Mouse (Mus musculus) heart, postnatal 4 days (tissue): ENCODE results near the gene Popdc3. TPM values are rescaled to one million over a fixed set of nuclear protein-coding genes. Genes with fewer than 3 reads are reported as not detected.
"Not testable (repeated sequence)": the region's sequence is repeated elsewhere in the genome, so short reads cannot be mapped to it uniquely, and the experiment has no call there.

Experiments
- DNase-seq: peaks from one replicate; pipeline ENCODE4 v3.0.0; 2021
- total RNA-seq, 2 experiments: library from RNA; stranded (reverse); gene quantifications; 2 replicates each; pipeline ENCODE4 v1.2.3; 2021

Popdc3 gene
- total RNA-seq, result 10 to 100 TPM; 35.3 to 39.5 TPM

GRCm38 (mm10) chr10:45177798-45178197 lies at the start of gene Popdc3:
Gene Popdc3, plus strand, starts transcription at chr10:45178098.
- DNase-seq, result not testable (repeated sequence)

DNA sequence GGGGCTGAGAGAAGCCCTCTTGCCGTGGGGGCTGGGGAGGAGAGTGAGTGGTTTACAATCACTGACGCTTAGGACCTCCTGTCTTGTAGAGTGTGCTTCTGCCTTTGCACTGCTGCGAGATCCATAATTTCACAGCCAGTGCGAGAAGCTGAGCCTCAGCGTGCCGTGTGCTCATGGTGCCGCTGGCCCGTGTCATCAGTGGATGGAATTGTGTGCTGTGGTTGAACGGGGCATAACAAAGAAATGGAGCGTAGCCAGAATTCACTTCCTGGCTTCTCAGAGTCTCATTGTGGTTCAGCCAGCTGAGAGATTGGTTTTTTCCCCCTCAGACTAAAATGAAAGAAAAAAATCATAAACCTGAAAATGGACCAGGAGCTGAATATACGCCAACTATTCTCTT lies 48.8 kb upstream of the Popdc3 start:
- DNase-seq, result peak; percentile 26

GRCm38 (mm10) chr10:45130004-45130403 lies 47.9 kb upstream of the Popdc3 start:
- DNase-seq, result peak; percentile 28

DNA sequence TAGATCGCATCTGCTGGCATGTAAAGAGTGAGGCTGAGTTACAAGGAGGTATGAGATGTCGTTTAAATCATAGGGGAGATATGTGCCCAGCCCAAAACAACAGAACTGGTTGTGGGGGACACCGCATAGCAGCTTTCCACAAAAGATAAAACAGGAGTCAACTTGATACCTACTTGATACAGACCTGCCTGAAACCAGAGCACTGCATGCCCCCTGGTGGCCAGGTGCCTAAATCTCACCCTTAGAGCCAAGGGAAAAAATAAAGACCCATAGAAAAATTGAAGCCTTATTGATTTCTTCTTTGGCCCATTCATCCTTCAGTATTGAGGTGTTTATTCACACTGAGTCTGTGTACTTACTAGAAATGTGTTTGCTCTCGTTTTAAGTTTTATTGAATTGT lies 45.5 kb upstream of the Popdc3 start:
- DNase-seq, result peak; percentile 51

- DNase-seq, result no peak
These were observed 41.1 kb upstream of the Popdc3 start for GRCm38 (mm10) chr10:45136806-45137205.

DNA sequence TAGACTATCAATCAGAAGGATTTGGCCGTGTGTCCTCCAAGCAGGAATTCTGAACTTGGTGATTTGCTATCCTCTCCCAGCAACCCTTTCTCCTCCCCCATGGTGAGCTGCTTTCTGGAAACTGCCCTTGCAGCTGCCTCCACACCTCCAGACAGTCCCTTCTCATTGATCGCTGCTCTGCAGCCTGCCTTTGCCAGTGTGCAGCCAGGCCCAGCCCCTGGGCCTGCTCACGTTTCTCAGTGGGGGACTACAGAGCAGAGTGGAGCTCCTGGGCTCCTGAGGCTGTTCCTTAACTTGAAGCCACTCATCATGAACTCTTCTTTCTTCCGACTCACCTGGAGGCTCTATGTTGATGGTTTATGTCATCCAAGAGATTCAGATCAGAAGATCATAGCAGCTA lies 38.0 kb upstream of the Popdc3 start:
- no peak for DNase-seq

DNA sequence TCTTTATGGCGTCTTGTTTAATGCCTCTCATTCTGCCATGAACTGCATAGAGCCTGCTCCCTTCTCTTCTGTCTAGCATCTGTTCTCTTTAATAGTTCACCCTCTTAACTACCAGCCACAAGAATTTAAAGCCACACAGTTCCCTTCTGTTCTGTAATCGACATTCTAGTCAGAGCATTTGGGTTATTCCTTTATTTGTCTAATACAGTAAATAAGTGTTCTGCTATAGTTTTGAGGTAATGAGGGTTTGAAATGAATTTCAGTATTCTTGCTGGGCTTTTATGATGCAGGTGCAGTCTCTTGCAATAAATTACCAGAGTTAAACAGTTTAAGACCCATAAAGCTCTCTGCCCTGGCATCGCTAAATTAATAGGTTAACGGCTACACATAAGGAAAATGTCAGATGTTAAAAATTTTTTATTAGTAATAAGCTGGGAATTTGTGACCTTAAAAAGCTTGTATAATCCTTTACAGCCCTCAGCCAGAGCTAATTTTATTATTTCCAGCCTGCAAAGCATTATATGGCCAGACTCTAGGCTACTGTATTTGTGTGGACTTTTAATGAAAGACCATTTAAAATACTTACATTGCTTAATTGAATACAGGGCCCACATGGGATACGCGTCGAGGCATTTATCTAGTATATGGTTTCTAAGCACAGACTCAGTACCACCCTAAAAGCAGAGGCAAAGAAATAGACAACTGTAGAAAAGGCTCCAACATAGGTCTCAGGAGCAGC lies 37.3 kb upstream of the Popdc3 start:
- no peak for DNase-seq

GRCm38 (mm10) chr10:45142359-45142758 lies 35.5 kb upstream of the Popdc3 start:
- DNase-seq, result no peak

GRCm38 (mm10) chr10:45144038-45144817 lies 33.7 kb upstream of the Popdc3 start:
- DNase-seq, result no peak

DNA sequence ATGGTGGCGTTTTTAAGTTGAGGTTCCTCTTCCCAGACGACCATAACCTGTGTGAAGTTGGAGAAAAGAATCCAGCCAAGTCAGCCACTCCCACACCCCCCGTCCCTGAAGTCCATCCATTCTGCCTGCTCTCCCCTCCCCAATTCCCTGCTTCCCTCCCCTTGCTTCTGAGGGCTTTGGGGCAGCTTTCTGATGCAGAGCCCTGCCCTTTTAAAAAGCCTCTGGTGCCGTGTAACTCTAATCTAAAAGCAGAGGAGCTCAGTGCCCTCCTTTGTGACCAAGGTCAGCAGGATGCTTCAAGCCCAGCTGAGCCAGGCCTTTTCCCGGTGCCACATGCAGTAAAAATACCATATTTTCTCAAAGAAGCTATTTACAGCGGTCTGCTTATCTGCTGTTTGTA lies 31.1 kb upstream of the Popdc3 start:
- no peak for DNase-seq

DNA sequence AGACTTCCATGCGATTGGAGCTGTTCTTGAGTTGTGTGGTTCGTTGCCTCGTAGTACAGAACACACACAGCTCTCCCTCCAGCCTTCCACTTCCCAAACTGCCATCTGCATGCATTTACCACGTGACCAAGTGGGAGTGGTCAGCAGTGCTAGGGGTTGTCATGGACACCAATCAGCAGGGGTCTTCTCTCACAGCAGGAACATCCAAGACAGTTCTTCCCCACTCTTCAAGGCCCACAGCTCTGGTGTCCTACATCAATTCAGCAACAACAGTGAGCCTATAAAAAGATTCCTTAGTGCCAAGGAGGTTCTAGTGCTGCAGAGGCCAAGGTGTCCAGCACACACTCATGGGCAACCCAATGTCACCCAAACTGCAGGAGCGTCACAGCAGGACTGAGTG lies 26.8 kb upstream of the Popdc3 start:
- DNase-seq, result no peak

DNA sequence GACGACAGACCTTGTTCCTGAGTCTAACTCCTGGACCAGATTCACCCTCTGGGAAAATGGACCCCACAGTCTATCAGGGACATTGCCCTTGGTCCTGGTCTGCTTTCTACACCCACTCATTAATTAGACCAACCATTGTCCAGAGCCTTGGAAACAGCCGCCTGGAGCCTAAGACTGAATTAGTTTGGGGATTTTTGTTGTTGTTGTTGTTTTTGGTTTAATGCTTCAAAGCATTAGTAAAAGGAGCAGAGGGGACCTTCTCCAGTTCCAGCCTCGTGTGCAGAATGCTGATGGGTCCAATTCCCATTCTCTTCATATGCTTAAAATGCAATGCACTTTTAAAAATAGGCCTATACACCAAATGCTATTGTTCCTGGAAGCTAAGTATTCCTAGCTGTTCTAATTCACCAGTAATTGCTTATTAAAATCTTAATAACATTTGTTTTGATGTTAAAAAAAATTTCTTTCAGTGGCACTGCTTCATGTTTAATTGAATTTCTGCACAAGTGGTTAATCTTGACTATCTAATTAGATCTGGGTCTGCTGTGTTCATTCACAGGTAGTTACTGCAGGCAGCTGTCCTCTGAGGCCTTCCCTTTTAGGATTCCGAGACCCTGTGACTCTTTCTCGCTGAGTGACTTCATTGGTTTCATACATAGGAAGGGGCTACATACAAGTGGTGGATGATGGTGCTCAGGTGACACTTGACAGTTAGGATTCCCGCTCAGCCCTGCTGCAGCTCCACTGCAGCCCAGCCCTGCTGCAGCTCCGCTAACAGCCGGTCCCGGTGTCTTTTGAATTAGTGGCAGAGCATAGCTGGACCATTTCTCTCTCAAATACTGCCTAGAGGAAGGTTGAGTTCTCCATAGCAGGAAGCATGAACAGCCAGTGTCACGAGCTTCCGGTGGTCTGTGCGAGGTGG lies 25.9 kb upstream of the Popdc3 start:
- DNase-seq, result no peak

- DNase-seq, result no peak
These were observed 23.3 kb upstream of the Popdc3 start for GRCm38 (mm10) chr10:45154557-45155060.

DNA sequence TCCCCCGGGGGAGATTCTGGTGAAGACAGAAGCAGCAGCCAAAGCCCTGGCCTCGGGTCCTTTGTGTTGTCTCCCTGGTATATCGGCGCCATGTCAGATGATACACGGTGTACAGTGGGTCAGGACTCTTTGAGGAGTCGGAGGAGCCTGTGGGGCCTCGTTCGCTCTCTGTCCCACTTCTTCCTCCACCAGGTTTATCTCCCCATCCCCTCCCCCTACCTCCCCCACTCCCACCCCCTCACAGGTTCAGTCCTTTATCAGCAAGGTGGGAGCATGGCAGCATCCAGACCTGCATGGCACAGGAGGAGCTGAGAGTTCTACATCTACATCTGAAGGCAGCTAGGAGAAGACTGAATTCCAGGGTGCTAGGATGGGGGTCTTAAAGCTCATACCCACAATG lies 12.0 kb upstream of the Popdc3 start:
- DNase-seq, result no peak

DNA sequence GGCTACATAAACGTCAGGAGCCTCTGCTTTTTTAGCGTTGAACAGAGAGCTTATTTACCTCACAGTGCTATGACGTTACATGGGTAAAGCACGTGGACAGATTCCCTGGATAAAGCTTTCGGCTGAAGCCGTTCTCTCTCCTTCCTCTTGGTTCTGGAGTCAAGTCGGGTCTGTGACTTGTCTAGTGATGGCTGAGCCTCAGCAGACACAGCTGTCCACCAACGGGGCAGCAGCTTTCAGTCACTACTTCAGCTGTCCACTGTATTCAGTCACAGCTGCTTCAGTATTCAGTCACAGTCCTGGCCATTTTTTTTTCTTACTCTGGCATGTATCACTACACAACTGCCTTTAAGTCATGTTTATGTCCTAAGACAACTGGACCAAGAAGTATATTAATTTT lies 4.0 kb upstream of the Popdc3 start:
- no peak for DNase-seq

- no peak for DNase-seq
These were observed 3.6 kb upstream of the Popdc3 start for GRCm38 (mm10) chr10:45174345-45174744.

DNA sequence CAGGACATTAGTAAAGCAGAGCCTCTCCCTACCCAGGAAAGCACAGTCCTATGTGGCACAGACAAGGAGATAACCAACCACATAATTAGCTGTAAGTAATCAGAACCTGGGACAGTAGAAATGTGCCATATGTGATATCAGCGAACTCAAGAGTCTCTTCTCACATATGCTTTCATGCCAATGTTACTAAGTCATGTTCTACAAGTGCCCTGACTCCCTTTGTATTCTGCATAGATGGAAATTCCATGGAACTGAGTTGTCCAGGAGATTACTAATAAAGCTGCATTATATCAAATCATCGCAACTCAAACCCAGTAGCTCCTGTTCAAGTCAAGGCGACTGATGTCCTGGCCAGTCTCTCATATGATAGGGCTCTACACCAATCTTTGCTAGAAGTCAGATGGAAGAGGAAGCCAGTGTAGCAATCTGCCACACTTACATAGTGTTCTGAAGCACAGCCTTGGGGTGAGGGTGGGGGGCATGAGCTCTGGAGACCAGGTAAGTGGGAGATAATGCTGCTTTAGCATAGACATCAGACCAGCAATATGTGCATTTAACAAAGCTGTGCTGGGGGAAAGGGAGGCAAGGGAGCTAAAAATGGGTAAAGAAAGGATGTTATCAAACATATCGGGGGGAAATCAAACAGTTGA lies 2.9 kb downstream of the Popdc3 start:
- DNase-seq, result no peak

- DNase-seq, result peak; percentile 49
These were observed 3.4 kb downstream of the Popdc3 start for GRCm38 (mm10) chr10:45181344-45181743.

DNA sequence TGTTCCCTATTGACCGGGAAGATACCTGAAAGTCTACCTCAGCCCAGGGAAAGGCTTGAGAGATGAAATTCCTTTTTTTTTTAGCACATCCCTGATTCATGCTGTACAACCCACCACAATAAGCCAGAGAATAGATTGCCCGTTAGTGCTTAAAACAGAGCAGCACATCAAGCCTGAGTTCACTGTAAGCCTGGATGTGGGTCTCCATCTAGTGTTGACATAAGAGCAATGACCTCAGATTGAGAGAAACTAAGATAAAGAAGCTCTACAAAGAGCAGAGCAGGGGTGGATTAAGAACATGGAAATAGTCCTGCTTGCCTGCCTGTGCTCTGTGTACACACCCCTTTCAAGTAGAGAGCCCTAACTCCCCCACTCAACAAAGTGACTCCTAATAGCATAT lies 7.6 kb downstream of the Popdc3 start:
- DNase-seq, result no peak

DNA sequence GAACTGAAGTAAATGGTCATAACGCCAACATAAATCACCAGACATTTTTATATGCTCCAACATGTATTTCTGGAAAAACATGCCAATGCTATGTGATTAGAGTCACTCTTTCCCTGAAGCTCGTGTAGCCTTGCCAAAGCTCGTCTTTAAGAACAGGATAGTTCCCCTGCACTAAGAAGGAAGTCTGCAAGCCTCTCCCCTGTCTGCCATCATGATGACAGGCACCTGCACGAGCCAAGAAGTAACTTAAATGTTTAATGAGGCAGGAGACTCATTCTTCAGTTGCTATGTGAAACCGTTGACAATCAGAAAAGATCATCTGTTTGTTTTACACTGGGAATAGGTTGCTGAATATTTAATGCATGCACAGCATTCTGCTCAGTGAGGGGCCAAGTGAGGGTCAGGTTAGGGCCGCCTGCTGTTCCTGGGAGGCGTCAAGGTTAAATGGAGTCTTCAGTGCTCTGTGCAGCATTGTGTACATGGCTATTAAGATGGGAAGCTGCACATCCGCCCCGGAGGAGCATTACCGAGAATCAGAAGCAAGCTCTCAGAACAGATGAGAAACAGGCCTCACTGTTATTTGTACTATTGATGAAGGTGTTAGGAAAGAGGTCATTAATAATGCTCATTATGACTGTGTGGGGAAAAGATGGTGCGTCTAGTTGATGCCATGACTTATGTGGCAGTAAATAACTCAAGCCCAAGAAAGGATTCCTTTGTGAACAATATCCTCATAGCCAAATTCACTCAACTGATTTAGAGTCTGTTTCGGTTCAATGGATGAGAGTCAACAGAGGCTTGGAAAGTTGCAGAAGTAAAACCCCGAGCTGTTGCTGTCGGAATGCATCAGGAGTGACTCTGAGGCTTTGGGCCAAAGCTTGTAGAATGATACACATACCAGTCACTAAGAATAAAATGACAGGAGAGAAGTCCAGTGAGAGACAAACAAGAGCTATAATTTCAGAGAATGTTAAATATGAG lies 15.7 kb downstream of the Popdc3 start:
- no peak for DNase-seq

DNA sequence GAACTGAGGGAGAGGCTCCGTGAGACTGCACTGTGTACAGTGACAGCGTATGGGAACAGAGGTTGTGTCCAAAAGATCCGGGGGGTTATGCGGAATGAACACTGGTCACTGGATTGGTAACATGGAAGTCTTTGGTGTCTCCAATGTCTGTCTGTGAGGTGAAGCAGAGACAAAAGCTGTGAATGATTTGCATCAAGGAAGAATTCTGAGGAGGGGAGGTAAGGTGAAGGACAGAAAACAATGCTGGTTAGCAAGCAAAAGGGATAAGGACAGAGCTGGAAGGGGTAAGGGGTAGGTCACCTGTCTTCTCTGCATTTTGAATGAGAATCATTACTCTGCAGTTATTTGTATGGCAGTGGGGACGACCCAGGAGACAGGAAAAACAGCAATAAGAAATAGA lies 16.6 kb downstream of the Popdc3 start:
- no peak for DNase-seq
